Mouse (Mus musculus) ovary, postnatal 14 days (tissue): ENCODE measurements around the gene Tepsin.

Source experiments
- DNase-seq: peaks from one replicate; pipeline ENCODE4 v3.0.0; 2022; ENCODE audit warnings: low spot score

Gene Tepsin

DNA sequence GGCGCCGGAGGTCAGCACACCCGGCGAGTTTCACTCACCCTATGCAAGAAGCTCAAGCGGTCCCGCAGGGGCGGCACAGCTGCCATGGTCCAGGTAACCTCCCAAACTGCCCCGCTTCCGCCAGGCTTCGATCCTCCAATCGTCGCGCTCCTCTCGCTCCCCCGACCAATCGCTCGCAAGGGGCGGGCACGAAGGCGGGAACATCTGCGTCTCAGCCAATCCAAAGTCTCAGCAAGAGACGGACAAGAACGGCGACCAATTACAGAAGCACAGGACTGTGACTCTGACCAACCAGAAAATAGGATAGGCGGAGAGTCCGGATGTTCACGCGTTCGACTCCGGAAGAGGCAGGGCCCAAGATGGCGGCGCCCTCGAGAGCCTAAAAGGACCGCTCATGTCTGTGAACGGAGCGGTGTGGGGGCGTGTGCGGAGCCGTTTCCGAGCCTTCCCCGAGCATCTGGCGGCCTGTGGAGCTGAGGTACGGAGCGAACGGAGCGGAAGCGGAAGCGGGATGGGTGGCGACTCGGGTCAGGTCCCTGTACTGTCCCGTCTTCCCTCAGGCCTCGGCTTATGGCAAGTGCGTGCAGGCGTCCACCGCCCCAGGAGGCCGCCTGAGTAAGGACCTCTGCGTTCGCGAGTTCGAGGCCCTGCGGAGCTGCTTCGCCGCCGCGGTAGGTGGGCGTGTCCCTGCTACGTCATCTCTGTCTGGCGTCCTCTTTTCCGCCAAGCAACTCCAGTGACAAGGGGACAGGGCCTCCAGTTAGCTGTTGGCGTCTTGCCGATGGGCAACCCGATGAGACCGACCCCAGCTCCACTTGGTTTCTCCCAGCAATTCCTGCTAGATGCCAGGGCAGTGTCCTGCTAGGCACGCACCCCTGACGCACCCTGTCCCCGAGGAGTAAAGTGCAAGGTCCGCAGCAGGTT, at the start of gene Tepsin, which contains the start of gene Ndufaf8:
Tepsin (minus strand) TSS at position 144 of the 924 bp plus-strand sequence.
Ndufaf8 (plus strand) TSS at position 341 of the 924 bp plus-strand sequence.
- DNase-seq: peak; percentile 100

DNA sequence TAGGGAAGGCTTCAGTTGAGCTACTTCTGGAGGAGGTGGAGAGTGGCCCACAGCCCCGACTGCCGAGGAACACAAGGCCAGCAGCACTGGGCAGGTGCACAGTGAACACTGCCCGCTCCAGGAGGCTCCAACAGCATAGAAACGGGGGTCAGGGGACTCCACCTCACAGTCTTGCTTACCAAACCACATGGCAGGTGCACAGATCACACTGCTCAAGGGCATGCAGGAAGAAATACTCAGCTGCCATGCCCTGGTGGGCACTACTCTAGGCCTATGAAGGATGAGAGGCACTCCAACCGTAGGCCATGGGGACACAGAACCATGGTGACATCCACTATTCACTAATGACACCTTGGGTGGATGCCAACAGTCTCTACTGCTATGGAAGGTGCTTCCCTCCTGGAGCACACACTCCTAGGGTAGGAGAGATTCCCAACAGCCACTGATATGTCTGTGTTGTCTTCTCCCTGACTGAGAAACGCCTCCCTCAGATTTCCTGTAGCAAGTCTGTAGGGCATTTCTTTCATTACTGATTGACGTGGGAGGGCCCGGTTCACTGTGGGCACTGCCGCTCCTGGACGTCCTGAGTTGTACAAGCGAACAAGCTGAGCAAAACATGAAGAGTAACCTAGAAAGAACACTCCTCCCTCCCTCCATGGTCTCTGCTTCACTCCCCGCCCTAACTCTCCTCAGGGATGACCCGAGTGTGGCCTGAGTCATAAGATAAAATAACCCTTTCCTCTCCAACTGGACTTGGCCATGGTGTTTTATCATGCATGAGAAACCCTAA, 45.4 kb upstream of the Tepsin start:
- no peak for DNase-seq

DNA sequence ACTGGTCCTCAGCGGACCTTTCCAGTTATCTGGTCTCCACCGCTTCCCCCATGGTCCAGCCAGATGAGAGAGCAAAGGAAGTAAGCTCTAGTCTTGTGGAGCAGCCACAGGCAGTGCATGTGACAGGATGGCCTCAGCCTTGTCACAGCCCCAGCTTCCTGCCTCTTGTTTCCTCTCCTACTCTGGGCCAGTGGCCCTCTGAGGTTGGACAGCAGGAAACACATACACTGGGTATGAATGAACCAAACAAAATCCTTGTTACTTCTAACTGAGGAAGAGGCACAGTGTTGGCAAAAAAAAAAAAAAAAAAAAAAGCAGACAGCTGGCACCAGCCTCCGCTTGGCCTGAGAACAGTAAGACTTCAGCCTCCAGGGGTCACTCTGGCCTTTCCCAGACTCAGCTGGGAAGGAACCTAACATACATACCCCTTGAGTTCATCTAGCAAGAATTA, 44.1 kb upstream of the Tepsin start:
- DNase-seq: no peak

DNA sequence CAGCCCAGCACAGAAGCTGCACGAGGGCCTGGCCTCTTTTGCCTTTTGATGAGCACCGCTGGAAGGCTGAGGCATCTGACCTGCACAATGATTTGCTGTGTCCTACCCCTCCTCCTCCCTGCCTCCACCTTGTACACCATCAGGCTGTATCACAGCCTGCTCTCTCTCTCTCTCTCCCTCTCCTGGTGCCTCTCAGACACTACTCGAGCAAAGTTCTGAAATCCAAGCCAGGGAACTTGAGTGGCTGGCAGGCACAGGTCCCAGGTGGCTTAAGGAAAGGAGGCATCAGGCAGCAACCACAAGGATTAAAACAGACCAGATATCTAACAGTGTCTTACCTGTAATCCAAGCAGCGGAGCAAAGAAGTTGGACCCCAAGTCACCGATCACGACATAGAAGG, 41.7 kb upstream of the Tepsin start:
- no peak for DNase-seq

DNA sequence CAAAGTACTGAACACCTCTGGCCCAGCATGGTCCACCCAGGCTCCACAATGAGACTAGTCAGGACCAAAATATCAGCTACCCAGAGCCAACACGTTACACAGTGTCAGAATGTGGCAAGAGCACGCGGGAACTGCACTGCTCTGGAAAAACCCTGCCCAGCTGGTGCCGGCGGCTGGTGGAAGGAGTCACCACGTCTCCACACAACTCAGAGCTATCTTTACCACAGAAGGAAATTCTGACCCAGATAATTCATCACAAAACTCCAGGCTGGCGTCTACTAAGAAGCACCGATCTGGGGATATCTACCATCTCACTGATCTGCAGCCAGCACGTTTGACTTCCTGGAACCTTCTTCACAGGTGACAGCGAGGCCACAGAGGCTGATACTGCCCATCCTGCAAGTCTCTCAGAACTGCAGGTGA, 40.8 kb upstream of the Tepsin start:
- no peak for DNase-seq

DNA sequence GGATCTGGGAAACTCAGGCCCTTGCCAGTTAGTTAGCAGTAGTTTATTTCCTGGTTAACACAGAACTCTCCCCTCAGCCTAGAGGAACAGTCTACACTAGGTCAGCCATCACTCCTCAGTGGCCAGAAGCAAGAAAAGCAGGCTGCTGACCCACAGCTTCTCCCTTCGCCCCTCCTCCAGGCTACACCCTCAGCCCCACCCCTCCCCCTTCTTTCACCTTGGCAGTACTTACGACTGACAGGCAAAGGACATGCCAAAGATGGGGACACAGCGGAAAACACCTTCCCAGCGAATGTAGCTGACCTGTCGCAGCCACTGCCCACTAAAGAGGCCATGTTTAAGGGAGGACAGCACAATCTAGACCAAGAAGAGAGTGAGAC, 39.1 kb upstream of the Tepsin start:
- DNase-seq: no peak

DNA sequence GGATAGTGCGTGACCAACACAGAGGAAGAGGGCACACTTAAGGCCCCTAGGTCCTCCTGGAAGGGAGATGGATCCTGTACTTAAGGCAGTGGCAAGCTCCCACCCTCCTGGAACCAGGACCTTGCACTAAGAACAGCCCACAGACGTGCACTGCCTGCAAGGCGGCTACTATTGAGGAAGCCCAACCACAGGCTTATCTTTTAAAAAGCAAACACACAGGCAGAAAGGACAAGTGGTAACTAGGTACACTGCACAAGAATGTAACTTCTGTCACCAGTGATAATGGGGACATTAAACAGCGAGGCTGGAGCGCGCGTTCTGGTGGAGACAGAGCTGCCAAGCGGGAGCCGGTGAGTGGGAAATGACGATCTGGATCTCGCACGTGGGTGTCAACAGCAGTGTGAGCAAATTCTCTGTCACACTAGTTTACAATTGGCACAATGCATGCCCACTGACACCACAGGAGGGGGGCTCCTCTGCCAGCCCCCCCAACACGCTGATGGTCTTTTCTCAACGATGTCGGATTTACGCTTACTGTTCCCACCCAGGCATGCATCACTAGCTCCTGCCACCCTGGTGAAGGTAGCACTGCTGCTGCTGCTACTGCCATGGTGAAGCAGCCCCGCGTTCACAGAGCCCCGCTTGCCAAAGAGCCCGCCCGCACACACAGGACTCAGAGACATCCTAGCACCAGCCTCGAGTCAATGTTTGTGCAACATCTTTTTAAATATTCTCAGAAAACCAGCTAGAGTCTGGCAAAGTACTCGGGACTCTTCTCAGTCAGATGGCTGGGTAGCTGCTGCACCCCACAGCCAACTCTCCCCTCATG, 38.5 kb upstream of the Tepsin start:
- DNase-seq: no peak

DNA sequence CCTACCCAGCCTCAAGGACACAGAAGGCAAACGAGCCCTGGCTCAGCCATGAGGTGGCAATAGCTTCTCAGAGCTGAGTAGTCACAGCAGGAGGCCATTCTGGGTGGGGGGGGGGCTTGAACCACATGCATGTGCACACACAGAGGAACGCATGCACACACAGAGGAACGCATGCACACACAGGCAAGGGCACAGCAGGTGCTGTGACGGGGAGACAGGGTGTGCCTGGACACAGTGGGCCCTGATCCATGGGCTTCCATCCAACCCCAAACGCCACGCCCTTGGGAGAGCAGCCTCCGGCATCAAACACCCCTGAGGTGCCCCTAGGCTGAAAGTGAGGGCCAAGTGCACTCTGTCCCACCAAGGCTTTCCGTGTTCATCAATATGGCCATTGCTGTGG, 37.7 kb upstream of the Tepsin start:
- DNase-seq: no peak

DNA sequence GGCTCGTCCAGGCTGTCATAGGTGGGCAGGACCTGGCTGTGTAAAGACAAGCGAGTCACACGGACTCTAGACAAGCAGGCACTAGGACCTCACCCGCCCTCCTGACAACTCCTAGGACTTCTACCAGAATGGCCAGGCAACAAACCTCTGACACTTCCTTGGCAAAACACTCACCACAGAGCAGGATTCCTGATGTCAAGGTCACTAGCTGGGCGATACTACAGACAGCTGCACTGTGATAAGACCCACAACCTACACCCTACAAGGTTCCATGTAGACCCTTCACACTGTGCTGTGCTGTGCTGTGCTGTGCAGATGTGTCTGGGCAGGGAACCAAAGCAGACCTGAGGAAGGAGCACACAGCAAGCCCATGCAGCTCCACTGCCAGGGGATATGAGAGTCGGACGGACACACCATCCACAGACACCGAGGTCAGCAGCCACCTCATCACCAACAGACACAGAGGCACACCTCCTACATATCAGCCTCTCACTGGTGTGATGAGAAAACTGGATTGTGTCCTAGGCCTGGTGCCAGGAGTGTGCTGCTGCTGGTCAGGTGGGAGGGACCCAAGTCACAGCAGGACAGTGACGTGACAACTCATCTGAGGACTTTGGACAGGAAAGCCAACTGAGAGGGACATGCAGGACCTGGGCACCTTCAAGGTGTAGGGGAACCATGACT, 36.5 kb upstream of the Tepsin start:
- DNase-seq: no peak

DNA sequence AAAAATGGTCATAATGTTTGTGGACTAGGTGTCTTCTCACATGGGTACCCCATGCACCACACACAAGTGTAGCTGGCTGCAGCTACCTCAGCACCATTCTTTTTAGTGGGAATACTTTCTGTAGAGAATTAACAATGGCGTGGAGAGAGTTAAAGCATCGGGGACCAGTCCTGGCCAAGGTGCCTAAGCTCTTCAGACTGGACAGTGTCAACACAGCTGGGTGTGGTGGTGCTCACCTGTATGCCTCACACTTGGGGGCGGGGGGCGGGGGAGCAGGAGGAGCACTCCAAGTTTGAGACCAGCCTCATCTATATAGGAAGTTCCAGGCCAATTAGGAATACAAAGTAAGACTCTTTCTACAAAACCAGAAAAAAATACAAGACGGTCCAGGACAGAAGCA, 35.6 kb upstream of the Tepsin start:
- no peak for DNase-seq

DNA sequence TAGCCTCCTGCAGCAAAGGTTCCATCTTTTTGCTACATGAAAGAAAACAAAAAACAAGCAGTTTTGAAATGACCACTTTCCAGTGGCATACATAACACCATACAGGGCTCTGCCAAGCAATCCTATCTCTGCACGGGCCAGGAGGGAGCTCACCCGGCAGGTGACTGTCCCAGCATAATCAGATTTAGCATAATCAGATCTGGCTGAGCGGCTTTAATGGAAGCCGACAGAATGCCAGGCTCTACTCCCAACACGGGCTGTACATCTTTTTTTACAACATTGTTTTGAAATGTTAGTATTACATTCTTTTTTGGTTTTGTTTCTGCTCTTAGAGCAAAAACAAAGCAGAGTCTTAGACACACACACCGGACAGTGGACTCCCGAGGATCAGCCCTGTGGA, 30.8 kb upstream of the Tepsin start:
- DNase-seq: no peak

DNA sequence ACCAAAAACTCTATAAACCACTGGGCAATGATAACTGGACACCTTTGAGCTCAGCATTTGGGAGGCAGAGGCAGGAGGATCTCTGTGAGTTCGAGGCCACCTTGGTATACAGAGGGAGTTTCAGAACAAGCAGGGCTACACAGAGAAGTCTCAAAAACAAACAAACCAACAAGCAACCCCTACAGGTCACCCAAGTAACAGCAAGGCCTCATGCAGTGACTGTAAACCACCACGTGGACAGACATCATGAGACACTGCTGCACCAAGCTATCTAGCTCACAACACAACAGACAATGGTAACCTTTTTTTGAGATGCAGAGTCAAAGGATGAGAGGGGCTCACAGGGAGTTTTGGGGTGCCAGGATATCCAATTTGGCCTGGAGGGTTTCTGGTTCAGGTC, 28.3 kb upstream of the Tepsin start:
- DNase-seq: no peak

DNA sequence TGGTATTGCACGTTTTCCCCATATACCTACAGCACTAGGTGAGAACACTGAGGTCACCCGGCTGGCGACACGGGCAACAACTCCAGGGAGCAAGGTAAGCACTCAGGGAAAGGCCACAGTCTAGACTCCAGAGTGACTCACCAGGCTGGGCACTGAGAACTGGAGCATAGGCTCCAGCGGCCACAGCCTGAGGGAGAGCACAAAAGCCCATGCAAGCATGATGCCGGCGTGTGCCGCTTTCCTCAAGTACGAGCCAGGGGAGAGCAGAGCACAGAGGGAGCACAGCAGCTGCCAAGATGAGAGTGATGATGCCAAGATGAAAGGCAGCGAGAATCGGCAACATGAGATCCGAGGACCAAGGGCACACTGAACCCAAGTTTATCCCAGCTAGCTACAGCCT, 23.6 kb upstream of the Tepsin start:
- DNase-seq: no peak

DNA sequence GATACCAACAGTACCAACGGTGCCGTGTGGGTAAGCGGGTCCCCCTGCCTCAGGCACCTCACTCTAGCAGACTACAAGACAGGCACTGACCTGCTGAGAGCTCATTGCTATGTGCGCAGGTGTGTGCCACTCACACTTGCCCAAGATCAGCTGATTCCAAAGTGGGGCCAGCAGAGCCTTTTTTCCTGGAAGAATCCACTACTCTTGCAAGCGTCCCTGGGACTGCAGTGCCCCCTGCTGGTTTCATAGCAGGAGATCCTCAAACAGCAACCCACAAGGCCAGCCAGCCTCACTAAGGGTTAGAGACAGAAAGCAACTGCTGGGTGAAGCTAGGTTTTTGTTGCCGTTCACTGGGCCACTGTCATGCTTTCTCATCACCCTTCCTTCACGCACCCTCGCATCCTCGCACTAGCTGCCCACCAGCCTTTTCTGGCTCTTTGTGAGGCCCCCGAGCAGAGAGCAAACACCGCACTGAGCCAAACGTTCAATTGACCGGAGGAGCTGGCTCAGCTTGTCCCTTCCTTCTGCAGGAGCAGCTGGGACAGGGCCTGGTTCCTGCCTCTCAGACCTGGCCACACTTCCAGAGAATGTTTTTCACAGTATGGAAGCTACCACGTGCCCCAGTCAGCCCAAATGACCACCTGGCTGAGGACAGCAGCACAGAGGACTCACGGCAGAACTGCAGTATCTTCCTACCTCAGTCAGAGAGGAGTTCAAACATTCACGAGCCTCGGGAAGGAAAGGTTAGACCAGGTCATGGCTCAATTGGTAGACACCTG, 22.3 kb upstream of the Tepsin start:
- peak; percentile 34 for DNase-seq

DNA sequence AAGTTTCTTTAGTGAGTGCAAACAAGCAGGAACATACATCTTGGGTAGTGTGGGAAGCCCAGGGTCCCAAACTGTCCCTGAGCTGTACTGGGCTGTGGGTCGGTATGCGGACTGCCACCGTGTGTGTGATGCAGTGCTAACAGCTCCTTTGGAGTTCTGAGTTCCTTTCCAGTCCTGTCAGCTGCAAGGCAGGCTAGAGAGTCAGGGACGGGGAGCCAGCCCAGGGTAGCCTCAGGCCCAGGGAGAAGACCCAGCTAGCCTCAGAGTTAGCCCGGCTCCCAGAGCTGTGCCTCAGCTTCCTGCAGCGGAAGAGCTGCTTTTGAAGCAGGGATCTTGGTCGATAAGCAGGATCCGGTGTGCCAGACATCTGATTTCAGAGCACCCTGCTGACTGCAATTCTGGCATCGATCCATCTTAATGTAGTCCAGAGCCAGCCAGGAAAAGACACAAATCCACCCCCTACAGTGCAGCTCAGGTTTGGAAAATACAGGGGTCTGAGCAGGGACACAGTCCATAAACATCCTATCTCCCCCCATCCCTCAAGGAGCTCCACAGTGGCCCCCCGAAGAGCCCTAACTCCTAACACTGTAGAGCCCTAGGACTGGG, 21.5 kb upstream of the Tepsin start:
- DNase-seq: no peak

DNA sequence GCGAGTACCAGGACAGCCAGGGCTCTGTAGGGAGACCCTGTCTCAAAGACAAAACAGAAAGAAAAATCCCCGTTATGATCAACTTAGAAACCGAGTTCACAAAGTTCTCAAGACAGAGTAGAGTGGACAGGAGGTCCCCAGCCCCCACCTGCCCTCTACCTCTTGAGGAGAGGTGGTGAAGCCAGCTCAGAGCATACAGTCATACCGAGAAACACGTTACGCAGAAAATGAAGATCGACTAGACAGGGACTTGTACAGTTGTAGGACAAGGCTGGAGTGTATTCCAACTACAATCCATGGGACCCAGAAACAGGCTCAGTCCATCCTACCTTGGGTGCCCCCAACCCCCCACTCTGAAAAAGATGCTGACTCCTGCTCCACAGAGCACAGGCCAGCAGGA, 20.6 kb upstream of the Tepsin start:
- DNase-seq: no peak

DNA sequence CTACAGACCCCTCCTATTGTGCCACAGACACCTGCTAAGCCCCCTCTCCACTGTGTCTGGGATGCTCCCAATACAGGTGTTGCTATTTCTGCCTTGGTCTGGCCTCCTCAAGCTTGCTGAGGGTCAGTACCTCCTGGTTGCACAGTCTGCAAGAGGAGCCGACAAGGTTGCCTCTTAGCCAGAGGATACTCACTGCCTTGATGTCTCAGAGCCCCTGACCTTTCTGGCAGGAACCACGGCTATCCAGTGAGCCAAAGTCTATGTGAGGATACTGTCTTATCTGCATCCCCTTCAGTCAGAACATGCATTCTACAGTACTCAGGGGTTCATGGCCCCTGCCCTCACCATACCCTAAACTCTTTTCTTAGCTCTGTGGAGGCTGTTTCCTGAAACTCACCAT, 19.1 kb upstream of the Tepsin start:
- no peak for DNase-seq

DNA sequence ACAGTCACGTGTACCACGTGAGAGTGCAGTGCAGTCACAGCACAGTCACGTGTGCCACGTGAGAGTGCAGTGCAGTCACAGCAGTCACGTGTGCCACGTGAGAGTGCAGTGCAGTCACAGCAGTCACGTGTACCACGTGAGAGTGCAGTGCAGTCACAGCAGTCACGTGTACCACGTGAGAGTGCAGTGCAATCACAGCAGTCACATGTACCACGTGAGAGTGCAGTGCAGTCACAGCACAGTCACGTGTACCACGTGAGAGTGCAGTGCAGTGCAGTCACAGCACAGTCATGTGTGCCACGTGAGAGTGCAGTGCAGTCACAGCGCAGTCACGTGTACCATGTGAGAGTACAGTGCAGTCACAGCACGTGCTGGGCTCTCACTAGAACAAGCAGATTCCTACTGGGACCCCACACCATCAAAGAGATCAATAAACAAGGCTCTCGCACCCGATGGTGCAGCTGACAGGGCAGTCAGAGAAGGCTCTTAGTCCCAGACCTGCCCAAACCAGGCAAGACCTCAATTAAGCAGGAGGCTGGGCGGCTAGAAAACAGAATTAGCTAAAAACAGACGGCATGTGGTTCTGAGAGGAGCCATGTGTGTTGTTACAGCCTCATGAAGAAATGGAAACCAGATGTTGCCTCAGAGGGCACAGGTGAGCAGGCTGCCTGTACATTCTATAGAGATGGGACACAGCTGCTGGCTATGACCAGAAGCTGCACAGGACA, 16.1 kb upstream of the Tepsin start:
- no peak for DNase-seq

DNA sequence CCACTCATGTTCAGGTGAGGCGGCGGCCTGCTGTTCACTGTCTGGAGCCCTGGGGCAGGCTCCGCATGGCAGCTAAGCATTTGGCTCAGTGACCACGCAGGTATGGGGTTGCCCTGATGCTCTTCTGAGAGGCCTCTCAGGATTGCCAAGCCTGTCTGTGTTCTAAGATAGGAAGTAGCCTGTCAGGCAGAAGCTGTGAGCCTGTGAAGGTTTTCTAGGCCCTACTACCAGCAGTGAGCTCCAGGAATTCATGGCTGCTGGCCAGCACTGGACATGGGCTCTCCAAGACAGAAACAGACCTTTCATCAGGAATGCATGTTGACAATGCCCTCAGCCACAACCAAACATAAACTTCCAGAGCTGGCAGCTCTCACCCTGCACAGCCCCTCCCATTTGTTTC, 13.6 kb upstream of the Tepsin start:
- no peak for DNase-seq

DNA sequence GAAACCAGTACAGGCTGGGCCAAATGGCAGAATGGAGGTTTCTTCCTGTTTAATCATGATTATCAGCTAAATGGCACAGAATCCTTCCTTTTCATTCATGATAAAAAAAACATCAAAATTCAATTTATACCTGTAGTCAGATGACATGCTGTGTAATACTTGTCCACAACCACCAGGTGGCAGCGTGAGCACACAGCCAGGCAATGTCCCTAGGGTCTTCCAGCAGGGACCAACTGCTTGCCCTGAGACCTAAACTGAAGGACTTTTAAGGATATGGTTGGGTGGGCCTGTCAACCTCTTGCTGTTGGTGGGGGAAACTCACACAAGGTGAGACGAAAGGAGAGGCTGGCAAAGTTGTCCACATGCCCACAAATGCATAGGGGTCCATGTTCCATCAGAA, 12.5 kb upstream of the Tepsin start:
- DNase-seq: peak; percentile 52
